Mouse (Mus musculus): ENCODE measurements at regions not wholly inside any gene's neighbourhood (a gene's known extent, or its start where the extent isn't known, plus 50 kb on each side); places are given as distances from the start of the nearest gene placed in this dataset.

- TF ChIP-seq CTCF (IDR thresholded peaks at IDR 0.05; ENCODE audit: low read depth): no peak
- TF ChIP-seq EP300 (IDR thresholded peaks at IDR 0.05; ENCODE audit: low read depth): no peak
Measured at GRCm38 (mm10) chr2:146753988-146754387, 101.7 kb upstream of the Kiz start.

Data from liver, embryonic 14.5 days (tissue).